Mouse (Mus musculus): Measurements from ENCODE around the gene Psmc3. TPM values are rescaled to one million over a fixed set of nuclear protein-coding genes. Genes with fewer than 3 reads are reported as not detected.

Psmc3 gene
- polyA plus RNA-seq, 1 experiment from 2014 or later = 291 TPM

DNA sequence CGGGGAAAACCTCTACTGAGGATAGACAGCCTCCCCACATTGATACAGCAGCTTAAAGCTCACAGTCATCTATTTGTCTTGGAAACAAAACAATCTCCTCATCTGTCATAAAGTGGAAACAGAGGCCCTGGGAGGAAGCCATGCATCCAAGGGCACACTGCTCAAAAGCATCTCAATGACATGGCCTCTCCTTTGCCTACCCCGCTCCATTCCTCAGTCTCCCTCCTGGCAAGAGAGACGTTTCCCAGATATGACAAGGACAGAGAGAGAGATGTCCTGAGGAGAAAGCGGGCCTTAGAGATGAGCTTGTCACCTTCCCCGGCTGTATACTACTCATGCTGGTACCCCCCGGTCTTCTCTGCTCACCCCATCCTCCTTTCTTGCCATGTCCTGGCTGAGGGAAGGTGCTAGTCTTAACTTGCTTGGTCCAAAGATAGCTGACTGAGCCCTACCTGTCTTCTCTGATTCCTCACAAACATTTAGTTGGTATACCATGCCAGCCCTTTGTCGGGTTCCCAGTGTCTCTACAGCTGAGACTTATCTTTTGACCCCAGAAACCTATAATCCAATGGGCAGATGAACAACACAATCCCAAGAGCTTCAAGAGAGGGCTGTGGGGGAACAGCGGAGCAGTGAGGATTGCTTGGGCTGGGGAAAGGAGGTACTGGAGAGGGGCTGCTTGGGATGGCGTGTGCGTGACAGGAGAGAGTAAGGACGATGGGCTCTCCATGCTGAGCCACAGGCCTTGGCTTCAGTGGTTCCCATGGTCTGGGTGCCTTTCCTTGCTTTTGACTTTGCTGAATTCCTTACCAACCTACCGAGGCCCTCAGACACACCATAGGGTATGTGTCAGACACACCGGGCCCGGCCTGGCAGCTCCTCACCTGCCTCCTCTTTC, 31.9 kb downstream of the Psmc3 start:
- H3K27ac ChIP-seq (replicated peaks) = no peak overlapping the region
- H3K9ac ChIP-seq (replicated peaks) = 0 out of 2 replicates have a peak overlapping the region, but pooled peaks have one; percentile 11
- H3K9me3 ChIP-seq = no peaks in the 10 kb centered on the region
- H3K27me3 ChIP-seq = 0 out of 2 replicates have a peak, but pooled peaks cover 5% of the 10 kb centered on the region
- WGBS = 85% methylated on average over 14 of the region's 14 CpGs
- H3K4me3 ChIP-seq = no peak overlapping the region
- no peaks in the 10 kb centered on the region for H3K4me1 ChIP-seq
- no peak overlapping the region for H3K4me2 ChIP-seq (replicated peaks)
- H3K36me3 ChIP-seq = no peaks in the 10 kb centered on the region
- ATAC-seq (ENCODE audit: low FRiP score, low read depth) = no peak

- no peaks in the 10 kb centered on the region for H3K4me1 ChIP-seq
- H3K4me3 ChIP-seq = no peak overlapping the region
- WGBS = 61% methylated on average over 9 of the region's 9 CpGs
- no peak for ATAC-seq (ENCODE audit: low FRiP score, low read depth)
- H3K9ac ChIP-seq (replicated peaks) = 0 out of 2 replicates have a peak overlapping the region, but pooled peaks have one; percentile 11
- 0 out of 2 replicates have a peak, but pooled peaks cover 5% of the 10 kb centered on the region for H3K27me3 ChIP-seq
- no peaks in the 10 kb centered on the region for H3K9me3 ChIP-seq
- no peaks in the 10 kb centered on the region for H3K36me3 ChIP-seq
- H3K4me2 ChIP-seq (replicated peaks) = no peak overlapping the region
- no peak overlapping the region for H3K27ac ChIP-seq (replicated peaks)
Measured at GRCm38 (mm10) chr2:91086392-91087237, 32.8 kb downstream of the Psmc3 start.

DNA sequence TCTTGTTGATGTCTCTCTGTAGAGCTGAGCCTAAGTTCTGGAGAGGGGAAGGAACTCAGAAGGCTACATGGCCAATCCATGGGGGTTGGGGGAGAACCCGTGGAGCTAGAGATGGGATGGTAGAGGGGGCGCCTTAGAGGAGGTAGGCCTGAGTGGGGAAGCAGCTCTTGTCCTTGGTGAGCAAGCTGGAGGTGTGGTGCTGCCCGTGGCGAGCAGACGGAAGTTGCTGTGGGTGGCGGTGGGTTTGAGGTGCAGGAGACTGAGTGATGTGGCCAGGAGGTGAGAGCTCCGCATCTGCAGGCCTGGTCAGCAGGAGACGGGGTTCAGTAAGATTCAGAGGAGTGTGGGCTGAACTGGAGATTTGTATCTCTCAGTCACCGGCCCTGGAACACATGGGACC, 33.6 kb downstream of the Psmc3 start:
- Histone ChIP-seq H3K27me3 (0 out of 2 replicates have a peak, but pooled peaks cover 5% of the 10 kb centered on the region), H3K36me3 (no peaks in the 10 kb centered on the region), H3K4me1 (no peaks in the 10 kb centered on the region), H3K4me2 (replicated peaks) (no peak overlapping the region), H3K27ac (replicated peaks) (no peak overlapping the region), H3K9ac (replicated peaks) (no peak overlapping the region), H3K4me3 (no peak overlapping the region), H3K9me3 (no peaks in the 10 kb centered on the region)
- 91% methylated on average over 9 of the region's 9 CpGs for WGBS
- ATAC-seq (ENCODE audit: low FRiP score, low read depth) = no peak

GRCm38 (mm10) chr2:91088987-91089386, 35.2 kb downstream of the Psmc3 start:
- WGBS = 82% methylated on average over 9 of the region's 9 CpGs
- H3K36me3 ChIP-seq = no peaks in the 10 kb centered on the region
- ATAC-seq (ENCODE audit: low FRiP score, low read depth) = no peak

DNA sequence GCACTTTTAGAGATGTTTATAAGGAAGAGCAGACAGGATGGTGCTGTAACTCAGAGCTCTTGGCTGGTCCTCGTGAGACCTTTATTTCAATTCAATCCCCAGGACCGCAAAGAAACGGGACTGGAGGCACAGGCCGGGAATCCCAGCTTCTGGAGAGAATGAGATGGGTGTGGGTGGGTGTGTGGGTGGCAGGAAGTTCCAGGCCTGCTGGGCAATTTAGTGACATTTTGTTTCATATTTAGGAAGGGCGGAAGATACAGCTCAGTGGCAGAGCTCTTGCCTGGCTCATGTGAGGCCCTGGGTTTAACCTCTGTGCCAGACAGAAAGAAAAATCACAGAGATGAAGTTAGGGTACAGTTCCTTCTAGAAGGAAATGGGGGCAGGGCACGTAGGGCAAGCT, 36.4 kb downstream of the Psmc3 start:
- H3K4me2 ChIP-seq (replicated peaks) = no peak overlapping the region
- no peak overlapping the region for H3K27ac ChIP-seq (replicated peaks)
- 85% methylated on average over 6 of the region's 6 CpGs for WGBS
- H3K4me1 ChIP-seq = no peaks in the 10 kb centered on the region
- H3K9ac ChIP-seq (replicated peaks) = no peak overlapping the region
- H3K27me3 ChIP-seq = 0 out of 2 replicates have a peak, but pooled peaks cover 5% of the 10 kb centered on the region
- H3K9me3 ChIP-seq = no peaks in the 10 kb centered on the region
- no peak for ATAC-seq (ENCODE audit: low FRiP score, low read depth)
- no peaks in the 10 kb centered on the region for H3K36me3 ChIP-seq
- no peak overlapping the region for H3K4me3 ChIP-seq

More at GRCm38 (mm10) chr2:91088987-91089386, 35.2 kb downstream of the Psmc3 start:
- H3K27me3 ChIP-seq = 0 out of 2 replicates have a peak, but pooled peaks cover 5% of the 10 kb centered on the region
- H3K4me1 ChIP-seq = no peaks in the 10 kb centered on the region
- H3K9ac ChIP-seq (replicated peaks) = no peak overlapping the region
- H3K9me3 ChIP-seq = no peaks in the 10 kb centered on the region
- H3K4me3 ChIP-seq = no peak overlapping the region
- no peak overlapping the region for H3K4me2 ChIP-seq (replicated peaks)
- no peak overlapping the region for H3K27ac ChIP-seq (replicated peaks)

GRCm38 (mm10) chr2:91090827-91091226, 37.0 kb downstream of the Psmc3 start:
- Histone ChIP-seq H3K4me1 (no peaks in the 10 kb centered on the region), H3K27me3 (0 out of 2 replicates have a peak, but pooled peaks cover 5% of the 10 kb centered on the region), H3K9ac (replicated peaks) (no peak overlapping the region), H3K4me2 (replicated peaks) (no peak overlapping the region), H3K4me3 (no peak overlapping the region), H3K27ac (replicated peaks) (no peak overlapping the region), H3K36me3 (no peaks in the 10 kb centered on the region), H3K9me3 (no peaks in the 10 kb centered on the region)
- ATAC-seq (ENCODE audit: low FRiP score, low read depth) = no peak
- WGBS = 78% methylated on average over 6 of the region's 6 CpGs

GRCm38 (mm10) chr2:91096524-91096923, 42.7 kb downstream of the Psmc3 start:
- 72% methylated on average over 14 of the region's 14 CpGs for WGBS
- Histone ChIP-seq H3K36me3 (no peaks in the 10 kb centered on the region), H3K9me3 (no peaks in the 10 kb centered on the region), H3K4me2 (replicated peaks) (no peak overlapping the region), H3K4me1 (no peaks in the 10 kb centered on the region), H3K27ac (replicated peaks) (no peak overlapping the region), H3K27me3 (peaks cover 3% of the 10 kb centered on the region; the same call in 1 of the 2 replicates), H3K9ac (replicated peaks) (no peak overlapping the region), H3K4me3 (no peak overlapping the region)
- no peak for ATAC-seq (ENCODE audit: low FRiP score, low read depth)

DNA sequence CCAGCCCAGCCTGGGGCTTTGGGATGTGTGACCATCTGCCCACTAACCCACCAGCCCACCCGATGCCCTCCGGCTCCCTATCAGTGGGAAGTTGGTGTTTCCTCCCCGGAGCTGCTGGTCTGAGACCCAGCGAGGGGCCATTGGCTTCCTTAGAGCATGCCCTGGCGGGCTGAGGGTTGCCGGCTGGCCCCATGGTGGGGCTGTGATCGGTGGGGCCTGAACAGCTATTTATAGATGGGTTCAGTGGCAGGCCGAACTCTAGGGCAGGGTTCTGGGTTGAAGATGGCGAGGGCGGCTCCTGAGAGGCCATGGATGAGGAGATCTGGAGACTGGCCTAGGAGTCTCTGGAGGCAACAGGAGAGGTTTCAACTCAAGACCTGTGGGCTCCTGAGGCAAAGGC, 43.2 kb downstream of the Psmc3 start:
- WGBS = 85% methylated on average over 10 of the region's 10 CpGs
- no peak for ATAC-seq (ENCODE audit: low FRiP score, low read depth)
- Histone ChIP-seq H3K27me3 (peaks cover 3% of the 10 kb centered on the region; the same call in 1 of the 2 replicates), H3K27ac (replicated peaks) (no peak overlapping the region), H3K36me3 (no peaks in the 10 kb centered on the region), H3K4me1 (no peaks in the 10 kb centered on the region), H3K4me3 (no peak overlapping the region), H3K4me2 (replicated peaks) (no peak overlapping the region), H3K9ac (replicated peaks) (no peak overlapping the region), H3K9me3 (no peaks in the 10 kb centered on the region)

GRCm38 (mm10) chr2:91098156-91098555, 44.3 kb downstream of the Psmc3 start:
- H3K9ac ChIP-seq (replicated peaks) = no peak overlapping the region
- ATAC-seq (ENCODE audit: low FRiP score, low read depth) = no peak
- no peaks in the 10 kb centered on the region for H3K9me3 ChIP-seq
- H3K36me3 ChIP-seq = no peaks in the 10 kb centered on the region
- peaks cover 6% of the 10 kb centered on the region for H3K27me3 ChIP-seq
- H3K27ac ChIP-seq (replicated peaks) = no peak overlapping the region
- H3K4me2 ChIP-seq (replicated peaks) = no peak overlapping the region
- WGBS = 86% methylated on average over 2 of the region's 2 CpGs
- H3K4me1 ChIP-seq = no peaks in the 10 kb centered on the region
- no peak overlapping the region for H3K4me3 ChIP-seq

DNA sequence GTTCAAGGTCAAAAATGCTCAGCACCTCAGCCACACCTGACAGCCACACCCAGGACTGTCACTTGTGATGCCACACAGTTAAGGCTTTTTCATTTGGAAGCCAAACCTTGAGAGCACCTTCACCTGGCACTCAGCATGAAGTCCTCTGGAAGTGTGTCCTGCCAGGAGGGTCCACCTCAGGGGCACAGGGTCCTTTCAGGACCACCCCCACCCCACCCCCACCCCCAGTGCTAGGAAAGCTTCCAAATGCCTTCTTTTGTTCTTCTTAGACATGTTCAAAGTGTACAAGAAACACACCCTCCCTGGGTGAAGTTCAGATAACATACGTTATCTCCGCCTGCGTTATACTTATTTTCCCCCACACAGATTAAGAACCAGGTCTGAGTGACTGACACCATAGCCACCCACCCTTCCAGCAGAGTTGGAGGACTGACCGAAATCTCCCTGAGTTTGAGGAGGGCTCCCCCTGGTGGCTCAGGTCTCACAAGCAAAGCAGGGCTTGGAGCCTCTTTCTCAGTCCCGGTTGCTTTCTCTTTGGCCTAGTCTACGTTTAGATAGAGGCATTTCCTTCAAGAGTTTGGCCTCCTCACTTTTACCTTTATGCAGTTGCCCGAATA, 47.4 kb downstream of the Psmc3 start:
- Histone ChIP-seq H3K4me3 (no peak overlapping the region), H3K9me3 (no peaks in the 10 kb centered on the region), H3K4me2 (replicated peaks) (no peak overlapping the region), H3K36me3 (no peaks in the 10 kb centered on the region), H3K27ac (replicated peaks) (no peak overlapping the region), H3K27me3 (peaks cover 6% of the 10 kb centered on the region), H3K9ac (replicated peaks) (no peak overlapping the region), H3K4me1 (no peaks in the 10 kb centered on the region)
- ATAC-seq (ENCODE audit: low FRiP score, low read depth) = peak; percentile 81
- 11% methylated on average over 7 of the region's 7 CpGs for WGBS

DNA sequence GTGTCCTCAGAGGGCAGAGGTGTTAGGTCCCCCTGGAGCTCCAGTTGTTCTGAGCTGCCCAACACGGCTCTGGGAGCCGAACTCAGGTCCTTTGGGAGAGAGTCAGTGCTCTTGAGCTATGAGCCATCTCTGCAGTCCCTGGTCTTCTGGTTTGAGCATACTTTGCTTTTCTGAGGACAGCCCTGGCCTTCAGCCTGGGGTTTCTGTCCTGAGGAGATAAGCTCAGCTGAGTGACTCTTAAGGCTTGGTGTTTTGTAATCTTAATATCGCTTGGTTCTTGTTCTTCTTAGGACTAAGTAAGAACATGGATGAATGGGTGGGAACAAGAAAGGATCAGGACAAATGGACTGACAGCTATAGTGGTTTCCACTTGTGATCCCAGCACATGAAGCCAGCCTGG, 54.3 kb downstream of the Psmc3 start:
- ATAC-seq (ENCODE audit: low FRiP score, low read depth) = no peak
- no peak overlapping the region for H3K4me3 ChIP-seq
- 92% methylated on average over 3 of the region's 3 CpGs for WGBS
- H3K4me1 ChIP-seq = no peaks in the 10 kb centered on the region
- no peaks in the 10 kb centered on the region for H3K27me3 ChIP-seq
- no peak overlapping the region for H3K4me2 ChIP-seq (replicated peaks)
- H3K9me3 ChIP-seq = no peaks in the 10 kb centered on the region
- H3K9ac ChIP-seq (replicated peaks) = no peak overlapping the region
- H3K36me3 ChIP-seq = no peaks in the 10 kb centered on the region
- no peak overlapping the region for H3K27ac ChIP-seq (replicated peaks)
